Mouse (Mus musculus): ENCODE results near the gene Pard3. TPM values are rescaled to one million over a fixed set of nuclear protein-coding genes. Genes with fewer than 3 reads are reported as not detected.

Gene Pard3
- polyA plus RNA-seq (2012; rRNA removed), result 36.2 and 48.8 TPM in 2 replicates

GRCm38 (mm10) chr8:127063551-127064360, at the start of gene Pard3:
Gene Pard3 (plus strand): TSS chr8:127063893.

Other genes starting within 250 kb of the Pard3 start
- 238 and 301 TPM in 2 replicates for gene Tomm20, start 118.0 kb upstream of the Pard3 start, polyA plus RNA-seq (2012; rRNA removed)
- 16.7 and 27.3 TPM in 2 replicates for gene Rbm34, start 92.8 kb upstream of the Pard3 start, polyA plus RNA-seq (2012; rRNA removed)